8 mouse cellular contexts compared by ENCODE assay signal in the genomic region with DNA sequence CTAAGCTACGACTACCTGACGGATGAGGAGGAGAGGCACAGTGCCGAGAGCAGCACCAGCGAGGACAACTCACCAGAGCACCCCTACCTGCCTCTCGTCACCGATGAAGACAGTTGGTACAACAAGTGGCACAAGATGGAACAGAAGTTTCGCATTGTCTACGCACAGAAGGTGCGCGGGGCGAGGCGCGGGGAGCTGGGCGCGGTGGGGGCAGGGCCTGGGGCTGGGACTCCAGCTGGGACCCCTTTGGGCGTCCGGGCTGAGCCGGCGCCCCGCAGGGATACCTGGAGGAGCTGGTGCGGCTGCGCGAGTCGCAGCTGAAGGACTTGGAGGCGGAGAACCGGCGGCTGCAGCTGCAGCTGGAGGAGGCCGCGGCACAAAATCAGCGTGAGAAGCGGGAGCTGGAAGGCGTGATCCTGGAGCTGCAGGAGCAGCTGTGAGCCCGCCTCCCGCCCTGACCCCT. TPM values are rescaled to one million over a fixed set of nuclear protein-coding genes. Genes with fewer than 3 reads are reported as not detected.
DNase-seq lines count a peak whose midpoint lies in the region; ATAC-seq and TF ChIP-seq lines count a peak whose summit lies in the region.

No protein-coding gene starts in this region.

- H3K36me3 ChIP-seq in kidney, postnatal 0 days (ENCODE audit: insufficient read depth, low read length) = peaks cover 23% of the 10 kb centered on the region
- peaks cover 63% of the 10 kb centered on the region for H3K36me3 ChIP-seq in forebrain, embryonic 15.5 days
- peaks cover 30% of the 10 kb centered on the region for H3K36me3 ChIP-seq in liver, embryonic 12.5 days

- H3K27ac ChIP-seq in kidney, postnatal 0 days = no peak overlapping the region
- H3K27ac ChIP-seq in forebrain, embryonic 15.5 days (replicated peaks) = 0 out of 2 replicates have a peak overlapping the region, but pooled peaks have one; percentile 2
- no peak overlapping the region for H3K27ac ChIP-seq in liver, embryonic 12.5 days

- peak; percentile 24 for DNase-seq in adrenal gland, postnatal 10 days
- DNase-seq in adrenal gland, postnatal 25 days = no peak
- DNase-seq in kidney, postnatal 0 days (ENCODE audit: low spot score) = no peak
- no peak for DNase-seq in kidney, adult 8-10 months
- no peak for DNase-seq in thymus, postnatal 0 days (ENCODE audit: low spot score)
- no peak for DNase-seq in ovary, postnatal 10 days (ENCODE audit: low spot score)

- no peak for TF ChIP-seq CTCF in kidney, postnatal 0 days (IDR thresholded peaks at IDR 0.05; ENCODE audit: low read depth)

- H3K27me3 ChIP-seq in kidney, postnatal 0 days (ENCODE audit: insufficient read depth, low read length) = peaks cover 11% of the 10 kb centered on the region; the same call in 1 of the 2 replicates
- 0 out of 2 replicates have a peak, but pooled peaks cover 6% of the 10 kb centered on the region for H3K27me3 ChIP-seq in forebrain, embryonic 15.5 days
- peaks cover 92% of the 10 kb centered on the region for H3K27me3 ChIP-seq in liver, embryonic 12.5 days (replicated peaks)

- peak overlapping the region; percentile 27; the same call in 1 of the 2 replicates for H3K9ac ChIP-seq in kidney, postnatal 0 days (ENCODE audit: low read depth, low read length)
- H3K9ac ChIP-seq in forebrain, embryonic 15.5 days (replicated peaks) = no peak overlapping the region
- peak overlapping the region; percentile 47; the same call in 1 of the 2 replicates for H3K9ac ChIP-seq in liver, embryonic 12.5 days

- H3K4me2 ChIP-seq in kidney, postnatal 0 days (ENCODE audit: low read length) = peak overlapping the region; percentile 54
- H3K4me2 ChIP-seq in forebrain, embryonic 15.5 days (replicated peaks) = no peak overlapping the region
- peak overlapping the region; percentile 59 for H3K4me2 ChIP-seq in liver, embryonic 12.5 days

- WGBS in kidney, postnatal 0 days = under 1% methylated on average over 34 of the region's 34 CpGs
- WGBS in forebrain, embryonic 15.5 days = 5% methylated on average over 34 of the region's 34 CpGs
- 4% methylated on average over 34 of the region's 34 CpGs for WGBS in liver, embryonic 12.5 days (ENCODE audit: insufficient replicate concordance)

- peaks cover 12% of the 10 kb centered on the region for H3K4me1 ChIP-seq in kidney, postnatal 0 days (replicated peaks; ENCODE audit: insufficient read depth, low read length)
- peaks cover 53% of the 10 kb centered on the region for H3K4me1 ChIP-seq in forebrain, embryonic 15.5 days
- peaks cover 55% of the 10 kb centered on the region for H3K4me1 ChIP-seq in liver, embryonic 12.5 days

- H3K9me3 ChIP-seq in kidney, postnatal 0 days (replicated peaks; ENCODE audit: low read length) = no peaks in the 10 kb centered on the region
- no peaks in the 10 kb centered on the region for H3K9me3 ChIP-seq in forebrain, embryonic 15.5 days
- H3K9me3 ChIP-seq in liver, embryonic 12.5 days (replicated peaks) = no peaks in the 10 kb centered on the region

- ATAC-seq in kidney, postnatal 0 days (replicated peaks; ENCODE audit: low FRiP score, low read depth) = no peak
- no peak for ATAC-seq in forebrain, embryonic 15.5 days (replicated peaks)
- no peak for ATAC-seq in liver, embryonic 12.5 days

- peak overlapping the region; percentile 27; the same call in 1 of the 2 replicates for H3K4me3 ChIP-seq in kidney, postnatal 0 days (replicated peaks; ENCODE audit: low read depth, low read length)
- no peak overlapping the region for H3K4me3 ChIP-seq in forebrain, embryonic 15.5 days
- H3K4me3 ChIP-seq in liver, embryonic 12.5 days = peak overlapping the region; percentile 38

RNA-seq across cellular contexts. Expression of a gene that starts 6.4 kb away (rescaled TPM):
- total RNA-seq in adrenal gland, postnatal 10 days (2021) = 10 to 100 TPM; 21.2 to 34.3 TPM
- total RNA-seq in adrenal gland, postnatal 25 days (2021) = 24.4 and 39.7 TPM in 2 replicates
- 7.0 and 9.2 TPM in 2 replicates for polyA plus RNA-seq in kidney, postnatal 0 days (2015; fragmentation: Nextera tagmentation; extraction: Ambion mirVana)
- polyA plus RNA-seq in forebrain, embryonic 15.5 days (2015; fragmentation: Nextera tagmentation; extraction: Ambion mirVana) = 149 and 150 TPM in 2 replicates
- 1.9 and 2.1 TPM in 2 replicates for polyA plus RNA-seq in liver, embryonic 12.5 days (2016; fragmentation: Nextera tagmentation; extraction: Ambion mirVana)
- 1.1 and 1.4 TPM in 2 replicates for polyA plus RNA-seq in thymus, postnatal 0 days (2015; fragmentation: Nextera tagmentation; extraction: Ambion mirVana)

RNA-seq across cellular contexts. Expression of a gene that starts 8.1 kb away (rescaled TPM):
- total RNA-seq in adrenal gland, postnatal 10 days (2021) = 100 to 1,000 TPM; 327 to 377 TPM
- 439 and 629 TPM in 2 replicates for total RNA-seq in adrenal gland, postnatal 25 days (2021)
- 352 and 383 TPM in 2 replicates for polyA plus RNA-seq in kidney, postnatal 0 days (2015; fragmentation: Nextera tagmentation; extraction: Ambion mirVana)
- 144 TPM in 2 replicates for polyA plus RNA-seq in forebrain, embryonic 15.5 days (2015; fragmentation: Nextera tagmentation; extraction: Ambion mirVana)
- polyA plus RNA-seq in liver, embryonic 12.5 days (2016; fragmentation: Nextera tagmentation; extraction: Ambion mirVana) = 365 and 367 TPM in 2 replicates
- polyA plus RNA-seq in thymus, postnatal 0 days (2015; fragmentation: Nextera tagmentation; extraction: Ambion mirVana) = 97.8 and 107 TPM in 2 replicates

RNA-seq across cellular contexts. Expression of a gene that starts 30.5 kb away (rescaled TPM):
- total RNA-seq in adrenal gland, postnatal 10 days (2021) = 100 to 1,000 TPM; 161 to 189 TPM
- total RNA-seq in adrenal gland, postnatal 25 days (2021) = 198 and 230 TPM in 2 replicates
- 191 and 209 TPM in 2 replicates for polyA plus RNA-seq in kidney, postnatal 0 days (2015; fragmentation: Nextera tagmentation; extraction: Ambion mirVana)
- 61.8 and 62.0 TPM in 2 replicates for polyA plus RNA-seq in forebrain, embryonic 15.5 days (2015; fragmentation: Nextera tagmentation; extraction: Ambion mirVana)
- 55.8 and 58.1 TPM in 2 replicates for polyA plus RNA-seq in liver, embryonic 12.5 days (2016; fragmentation: Nextera tagmentation; extraction: Ambion mirVana)
- polyA plus RNA-seq in thymus, postnatal 0 days (2015; fragmentation: Nextera tagmentation; extraction: Ambion mirVana) = 86.4 and 90.6 TPM in 2 replicates

RNA-seq across cellular contexts. Expression of a gene that starts 33.6 kb away (rescaled TPM):
- total RNA-seq in adrenal gland, postnatal 10 days (2021) = 10 to 100 TPM; 26.6 to 64.2 TPM
- 1.0 and 1.8 TPM in 2 replicates for total RNA-seq in adrenal gland, postnatal 25 days (2021)
- 7.4 and 8.0 TPM in 2 replicates for polyA plus RNA-seq in kidney, postnatal 0 days (2015; fragmentation: Nextera tagmentation; extraction: Ambion mirVana)
- 1.9 and 2.6 TPM in 2 replicates for polyA plus RNA-seq in forebrain, embryonic 15.5 days (2015; fragmentation: Nextera tagmentation; extraction: Ambion mirVana)
- polyA plus RNA-seq in liver, embryonic 12.5 days (2016; fragmentation: Nextera tagmentation; extraction: Ambion mirVana) = 913 and 972 TPM in 2 replicates
- polyA plus RNA-seq in thymus, postnatal 0 days (2015; fragmentation: Nextera tagmentation; extraction: Ambion mirVana) = 0.48 and 0.53 TPM in 2 replicates

RNA-seq across cellular contexts. Expression of a gene that starts 47.8 kb away (rescaled TPM):
- 10 to 100 TPM; 12.3 to 15.3 TPM for total RNA-seq in adrenal gland, postnatal 10 days (2021)
- 4.3 and 8.7 TPM in 2 replicates for total RNA-seq in adrenal gland, postnatal 25 days (2021)
- polyA plus RNA-seq in kidney, postnatal 0 days (2015; fragmentation: Nextera tagmentation; extraction: Ambion mirVana) = 5.9 and 6.4 TPM in 2 replicates
- 22.5 and 24.3 TPM in 2 replicates for polyA plus RNA-seq in forebrain, embryonic 15.5 days (2015; fragmentation: Nextera tagmentation; extraction: Ambion mirVana)
- 1.3 and 1.9 TPM in 2 replicates for polyA plus RNA-seq in liver, embryonic 12.5 days (2016; fragmentation: Nextera tagmentation; extraction: Ambion mirVana)
- polyA plus RNA-seq in thymus, postnatal 0 days (2015; fragmentation: Nextera tagmentation; extraction: Ambion mirVana) = 0.42 and 0.79 TPM in 2 replicates

Comparison
In these comparisons a context has a peak if more than half of its experiments do, and no peak if none do; other contexts are left out.
1. RNA of a gene that starts 6.4 kb away (polyA plus RNA-seq): 149 to 150 TPM in forebrain, embryonic 15.5 days; 7.0 to 9.2 TPM in kidney, postnatal 0 days, 1.9 to 2.1 TPM in liver, embryonic 12.5 days and 1.1 to 1.4 TPM in thymus, postnatal 0 days; every median in the first group is over 10 times any median in the second.